Mouse (Mus musculus): Measurements from ENCODE around the gene H2-DMa.

DNA sequence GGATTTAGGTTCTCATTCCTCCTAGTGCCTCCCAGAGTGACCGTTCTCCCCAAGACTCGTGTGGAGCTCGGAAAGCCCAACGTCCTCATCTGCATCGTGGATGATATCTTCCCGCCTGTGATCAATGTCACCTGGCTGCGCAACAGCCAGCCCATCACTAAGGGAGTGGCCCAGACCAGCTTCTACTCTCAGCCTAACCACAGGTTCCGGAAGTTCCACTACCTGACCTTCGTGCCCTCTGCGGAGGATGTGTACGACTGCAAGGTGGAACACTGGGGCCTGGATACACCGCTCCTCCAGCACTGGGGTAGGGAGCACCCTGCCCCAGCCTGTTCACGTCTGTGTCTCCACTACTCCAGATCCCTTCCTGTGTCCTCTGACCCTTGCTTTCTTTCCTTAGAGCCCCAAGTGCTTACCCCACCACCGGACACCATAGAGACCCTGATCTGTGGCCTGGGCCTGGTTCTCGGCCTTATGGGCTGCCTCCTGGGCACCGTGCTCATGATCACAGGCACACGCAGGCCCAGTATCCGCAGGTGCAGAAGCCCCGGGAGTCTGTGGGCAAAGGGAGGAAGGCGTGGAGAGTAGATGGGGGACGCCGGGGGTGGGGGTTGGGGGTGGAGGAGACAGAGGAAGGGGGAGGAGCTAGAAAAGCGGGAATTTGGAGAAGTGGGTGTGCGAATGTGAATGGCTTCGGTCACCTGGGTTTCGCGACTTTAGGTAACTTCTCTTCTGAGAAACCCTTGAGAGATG, 24.9 kb upstream of the H2-DMa start:
- TF ChIP-seq CTCF (IDR thresholded peaks at IDR 0.05; ENCODE audit: low read depth) (no peak), EP300 (IDR thresholded peaks at IDR 0.05; ENCODE audit: low read depth) (no peak)
